Comparison of ENCODE assay signal across 26 mouse cellular contexts in the genomic region with DNA sequence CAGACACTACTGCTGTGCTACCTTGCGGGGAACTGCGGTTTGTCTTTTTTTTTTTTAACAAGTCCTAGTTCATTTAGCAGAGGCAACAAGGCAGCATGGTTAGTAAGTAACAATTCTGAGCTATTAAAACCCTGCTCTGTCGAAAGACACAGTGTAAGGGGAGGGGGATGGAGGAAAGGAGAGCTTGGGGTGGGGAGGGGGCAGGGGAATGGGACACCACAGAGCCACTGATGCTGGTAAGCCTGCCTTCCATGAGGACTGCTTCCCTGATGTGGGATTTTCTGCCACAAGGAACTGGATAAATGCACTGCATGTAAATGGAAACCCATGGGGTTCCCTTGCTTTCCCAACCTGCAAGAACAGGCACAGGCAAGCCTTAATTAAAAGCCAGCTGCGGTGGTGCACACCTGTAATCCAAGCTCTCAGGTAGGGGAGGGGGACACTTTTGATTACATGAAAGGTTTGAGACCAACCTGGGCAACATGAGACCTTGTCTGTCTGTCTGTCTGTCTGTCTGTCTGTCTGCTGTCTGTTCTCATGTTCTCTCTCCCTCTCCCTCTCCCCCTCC. TPM values are rescaled to one million over a fixed set of nuclear protein-coding genes. Genes with fewer than 3 reads are reported as not detected.
DNase-seq lines count a peak whose midpoint lies in the region; ATAC-seq and TF ChIP-seq lines count a peak whose summit lies in the region.
"Had no signal": no experiment of that assay in that cellular context is flagged by ENCODE, and none has a peak within 500 bp of the region (broad histone marks: within the 10 kb centered on the region; RNA-seq: fewer than 3 reads in every experiment).

No protein-coding gene starts in this region.

- no peak overlapping the region for H3K27ac ChIP-seq in limb, embryonic 14.5 days (replicated peaks; ENCODE audit: low read depth, low read length)
- no peak overlapping the region for H3K27ac ChIP-seq in limb, embryonic 10.5 days
- no peak overlapping the region for H3K27ac ChIP-seq in embryonic facial prominence, embryonic 12.5 days
- H3K27ac ChIP-seq in embryonic facial prominence, embryonic 15.5 days (replicated peaks) = no peak overlapping the region; the same call in 1 of the 2 replicates
- H3K27ac ChIP-seq: forebrain, embryonic 10.5 days; forebrain, embryonic 13.5 days; gastrocnemius, adult 2 months; heart, adult 2 months; heart, embryonic 10.5 days; heart, embryonic 13.5 days; hindbrain, embryonic 14.5 days; hindbrain, postnatal 0 days had no signal

- WGBS in limb, embryonic 14.5 days = 28% methylated on average over 3 of the region's 4 CpGs
- WGBS in limb, embryonic 10.5 days = 54% methylated on average over 4 of the region's 4 CpGs
- WGBS in embryonic facial prominence, embryonic 12.5 days = 35% methylated on average over 4 of the region's 4 CpGs
- 30% methylated on average over 4 of the region's 4 CpGs for whole genome bisulfite sequencing in embryonic facial prominence, embryonic 15.5 days

- no peak overlapping the region for H3K9ac ChIP-seq in limb, embryonic 14.5 days (ENCODE audit: low read depth, low read length, severe bottlenecking)
- H3K9ac ChIP-seq in embryonic facial prominence, embryonic 12.5 days = no peak overlapping the region
- H3K9ac ChIP-seq in embryonic facial prominence, embryonic 15.5 days = no peak overlapping the region
- H3K9ac ChIP-seq: forebrain, embryonic 13.5 days; heart, embryonic 13.5 days; hindbrain, embryonic 14.5 days had no signal

- no peaks in the 10 kb centered on the region for H3K27me3 ChIP-seq in limb, embryonic 14.5 days (ENCODE audit: control insufficient read depth, insufficient read depth, low read length)
- no peaks in the 10 kb centered on the region for H3K27me3 ChIP-seq in limb, embryonic 10.5 days (ENCODE audit: low read depth, poor library complexity, severe bottlenecking)
- H3K27me3 ChIP-seq in embryonic facial prominence, embryonic 12.5 days = no peaks in the 10 kb centered on the region
- H3K27me3 ChIP-seq in embryonic facial prominence, embryonic 15.5 days = no peaks in the 10 kb centered on the region
- H3K27me3 ChIP-seq: forebrain, embryonic 13.5 days; heart, embryonic 13.5 days had no signal

- H3K4me2 ChIP-seq in limb, embryonic 14.5 days (replicated peaks; ENCODE audit: low read depth, low read length, severe bottlenecking) = no peak overlapping the region
- H3K4me2 ChIP-seq in embryonic facial prominence, embryonic 12.5 days (replicated peaks) = no peak overlapping the region
- no peak overlapping the region for H3K4me2 ChIP-seq in embryonic facial prominence, embryonic 15.5 days (replicated peaks)
- H3K4me2 ChIP-seq: forebrain, embryonic 13.5 days; heart, embryonic 13.5 days; hindbrain, embryonic 14.5 days had no signal

- ATAC-seq in limb, embryonic 14.5 days (ENCODE audit: low FRiP score, low read depth) = no peak
- ATAC-seq in embryonic facial prominence, embryonic 12.5 days (ENCODE audit: insufficient number of reproducible peaks, insufficient read depth, low FRiP score, low TSS enrichment) = peak; percentile 62; the same call in 1 of the 2 replicates
- ATAC-seq in embryonic facial prominence, embryonic 15.5 days (ENCODE audit: insufficient number of reproducible peaks, low FRiP score, low TSS enrichment, low read depth) = peak; percentile 60; the same call in 1 of the 2 replicates
- ATAC-seq: CD4-positive, CD25-positive, alpha-beta regulatory T cell, adult 4 months; forebrain, embryonic 13.5 days; forebrain, embryonic 16.5 days; hindbrain, postnatal 0 days; inflammation-experienced regulatory T-cells, adult 6 months had no signal

- TF ChIP-seq POLR2A in limb, embryonic 14.5 days (IDR thresholded peaks at IDR 0.05; ENCODE audit: borderline replicate concordance, extremely low read depth, insufficient read depth, insufficient read length) = no peak
- TF ChIP-seq POLR2A in brain, embryonic 14.5 days (IDR thresholded peaks at IDR 0.05; ENCODE audit: borderline replicate concordance, extremely low read depth, insufficient read depth, insufficient read length, poor library complexity, severe bottlenecking) = no peak

- no peaks in the 10 kb centered on the region for H3K9me3 ChIP-seq in limb, embryonic 14.5 days (ENCODE audit: control insufficient read depth, low read length)
- no peaks in the 10 kb centered on the region for H3K9me3 ChIP-seq in limb, embryonic 10.5 days (replicated peaks)
- H3K9me3 ChIP-seq in embryonic facial prominence, embryonic 12.5 days = no peaks in the 10 kb centered on the region
- no peaks in the 10 kb centered on the region for H3K9me3 ChIP-seq in embryonic facial prominence, embryonic 15.5 days (replicated peaks)
- H3K9me3 ChIP-seq: forebrain, embryonic 10.5 days; forebrain, embryonic 13.5 days; heart, embryonic 10.5 days; heart, embryonic 13.5 days had no signal

- no peaks in the 10 kb centered on the region for H3K36me3 ChIP-seq in limb, embryonic 14.5 days (ENCODE audit: control insufficient read depth, insufficient read depth, low read length)
- no peaks in the 10 kb centered on the region for H3K36me3 ChIP-seq in limb, embryonic 10.5 days
- no peaks in the 10 kb centered on the region for H3K36me3 ChIP-seq in embryonic facial prominence, embryonic 12.5 days
- no peaks in the 10 kb centered on the region for H3K36me3 ChIP-seq in embryonic facial prominence, embryonic 15.5 days
- H3K36me3 ChIP-seq: forebrain, embryonic 10.5 days; heart, embryonic 10.5 days; heart, embryonic 13.5 days had no signal

- H3K4me1 ChIP-seq in limb, embryonic 14.5 days (ENCODE audit: control insufficient read depth, insufficient read depth, low read length) = no peaks in the 10 kb centered on the region
- no peaks in the 10 kb centered on the region for H3K4me1 ChIP-seq in limb, embryonic 10.5 days
- 0 out of 2 replicates have a peak, but pooled peaks cover 4% of the 10 kb centered on the region for H3K4me1 ChIP-seq in embryonic facial prominence, embryonic 12.5 days
- no peaks in the 10 kb centered on the region for H3K4me1 ChIP-seq in embryonic facial prominence, embryonic 15.5 days
- H3K4me1 ChIP-seq: heart, embryonic 10.5 days; heart, embryonic 13.5 days had no signal

- no peak for TF ChIP-seq CTCF in brain, embryonic 14.5 days (IDR thresholded peaks at IDR 0.05; ENCODE audit: borderline replicate concordance, extremely low read depth, insufficient read depth, insufficient read length)

- no peak overlapping the region for H3K4me3 ChIP-seq in limb, embryonic 14.5 days (replicated peaks; ENCODE audit: low read length)
- H3K4me3 ChIP-seq in limb, embryonic 10.5 days = no peak overlapping the region
- H3K4me3 ChIP-seq in embryonic facial prominence, embryonic 12.5 days = no peak overlapping the region
- no peak overlapping the region for H3K4me3 ChIP-seq in embryonic facial prominence, embryonic 15.5 days (replicated peaks)
- H3K4me3 ChIP-seq: forebrain, embryonic 10.5 days; forebrain, embryonic 13.5 days; gastrocnemius, adult 2 months; heart, adult 2 months; heart, embryonic 10.5 days; heart, embryonic 13.5 days had no signal

- DNase-seq in limb, embryonic 14.5 days (ENCODE audit: low spot score) = peak; percentile 34
- no peak for DNase-seq in limb, embryonic 10.5 days (ENCODE audit: low spot score)
- peak; percentile 47 for DNase-seq in brain, embryonic 14.5 days (ENCODE audit: low read depth)
- no peak for DNase-seq in adrenal gland, adult (ENCODE audit: inconsistent age in 2 of 2, low spot score in 1 of 2)
- DNase-seq: adrenal gland, adult 8-10 months; adrenal gland, postnatal 25 days; cerebellum, adult 18-20 months; cerebellum, adult 9-10 months; cerebellum, postnatal 14 days; gastrocnemius, adult 2 months; gastrocnemius, postnatal 14 days; heart, adult 2 months; heart, postnatal 14 days; heart, postnatal 4 days; kidney, adult 11 months had no signal

RNA-seq across cellular contexts. Expression of gene Sv2b, which starts 49.3 kb away (rescaled TPM):
- 1.1 and 1.2 TPM in 2 replicates for polyA plus RNA-seq in limb, embryonic 14.5 days (2012; rRNA removed)
- polyA plus RNA-seq in limb, embryonic 14.5 days (2014; fragmentation: Nextera tagmentation; extraction: Ambion mirVana) = 2.1 and 2.5 TPM in 2 replicates
- polyA plus RNA-seq in limb, embryonic 10.5 days (2016; fragmentation: Nextera tagmentation; extraction: Ambion mirVana) = 0.20 and 1.3 TPM in 2 replicates
- 4.7 and 7.0 TPM in 2 replicates for polyA plus RNA-seq in brain, embryonic 14.5 days (2012; rRNA removed)
- 0.94 and 1.3 TPM in 2 replicates for polyA plus RNA-seq in embryonic facial prominence, embryonic 12.5 days (2016; fragmentation: Nextera tagmentation; extraction: Ambion mirVana)
- 1.4 and 2.3 TPM in 2 replicates for polyA plus RNA-seq in embryonic facial prominence, embryonic 15.5 days (2015; fragmentation: Nextera tagmentation; extraction: Ambion mirVana)
- polyA plus RNA-seq: CD4-positive, CD25-positive, alpha-beta regulatory T cell, adult 4 months; inflammation-experienced regulatory T-cells, adult 6 months had no signal

Comparison
In these comparisons a context has a peak if more than half of its experiments do, and no peak if none do; other contexts are left out.
1. DNase-seq: peak in limb, embryonic 14.5 days (single experiment) and brain, embryonic 14.5 days (single experiment); none in limb, embryonic 10.5 days (single experiment) and adrenal gland, adult (0 of 2).